In genomic region chr9:40708448-40709140, GRCm38 (mm10) we compare ENCODE assay signal across 13 mouse cellular contexts. TPM values are rescaled to one million over a fixed set of nuclear protein-coding genes. Genes with fewer than 3 reads are reported as not detected.
DNase-seq lines count a peak whose midpoint lies in the region; ATAC-seq and TF ChIP-seq lines count a peak whose summit lies in the region.
"Had no signal": no experiment of that assay in that cellular context is flagged by ENCODE, and none has a peak within 500 bp of the region (broad histone marks: within the 10 kb centered on the region; RNA-seq: fewer than 3 reads in every experiment).

No protein-coding gene starts in this region.

- WGBS in forebrain, embryonic 13.5 days, result 36% methylated on average over 12 of the region's 12 CpGs
- WGBS in midbrain, embryonic 12.5 days, result 24% methylated on average over 12 of the region's 12 CpGs

- H3K36me3 ChIP-seq in forebrain, embryonic 13.5 days (ENCODE audit: poor library complexity, severe bottlenecking), result no peaks in the 10 kb centered on the region
- H3K36me3 ChIP-seq in midbrain, embryonic 12.5 days, result no peaks in the 10 kb centered on the region

- TF ChIP-seq CTCF in brain, embryonic 14.5 days (IDR thresholded peaks at IDR 0.05; ENCODE audit: borderline replicate concordance, extremely low read depth, insufficient read depth, insufficient read length), result no peak

- H3K9ac ChIP-seq in forebrain, embryonic 13.5 days, result peak overlapping the region; percentile 27
- H3K9ac ChIP-seq in midbrain, embryonic 12.5 days (replicated peaks), result no peak overlapping the region

- no peak overlapping the region for H3K4me3 ChIP-seq in forebrain, embryonic 13.5 days
- H3K4me3 ChIP-seq in midbrain, embryonic 12.5 days, result no peak overlapping the region
- H3K4me3 ChIP-seq: layer of hippocampus, adult 2 months; megakaryocyte, embryonic 14.5 days had no signal

- intact Hi-C loops in gastrocnemius, postnatal 14 days (cut with DNase I; ENCODE audit: low total_unique reads), result no loop called here

- H3K27ac ChIP-seq in forebrain, embryonic 13.5 days, result peak overlapping the region; percentile 76
- peak overlapping the region; percentile 58 for H3K27ac ChIP-seq in midbrain, embryonic 12.5 days (replicated peaks)
- H3K27ac ChIP-seq: layer of hippocampus, adult 2 months had no signal

- no peaks in the 10 kb centered on the region for H3K9me3 ChIP-seq in forebrain, embryonic 13.5 days (replicated peaks)
- no peaks in the 10 kb centered on the region for H3K9me3 ChIP-seq in midbrain, embryonic 12.5 days
- H3K9me3 ChIP-seq: megakaryocyte, embryonic 14.5 days had no signal

- peaks cover 19% of the 10 kb centered on the region for H3K4me1 ChIP-seq in forebrain, embryonic 13.5 days
- H3K4me1 ChIP-seq in midbrain, embryonic 12.5 days, result peaks cover 21% of the 10 kb centered on the region
- H3K4me1 ChIP-seq: megakaryocyte, embryonic 14.5 days had no signal

- peak; percentile 41 for DNase-seq in gastrocnemius, postnatal 14 days
- DNase-seq in gastrocnemius, adult 18-20 months (ENCODE audit: low spot score), result no peak
- peak; percentile 85 for DNase-seq in brain, embryonic 14.5 days (ENCODE audit: low read depth)
- no peak for DNase-seq in natural killer cell, adult 2 months (ENCODE audit: low spot score in 2 of 2)
- no peak for DNase-seq in left cerebral cortex, adult 9 months (ENCODE audit: low spot score in 2 of 2)
- no peak for DNase-seq in frontal cortex, postnatal 14 days (ENCODE audit: low spot score in 2 of 2)

- H3K27me3 ChIP-seq in forebrain, embryonic 13.5 days, result no peaks in the 10 kb centered on the region
- no peaks in the 10 kb centered on the region for H3K27me3 ChIP-seq in midbrain, embryonic 12.5 days

- peak overlapping the region; percentile 2; the same call in 1 of the 2 replicates for H3K4me2 ChIP-seq in forebrain, embryonic 13.5 days
- H3K4me2 ChIP-seq in midbrain, embryonic 12.5 days (replicated peaks), result no peak overlapping the region
- H3K4me2 ChIP-seq: liver, embryonic 11.5 days had no signal

- peak; percentile 62 for ATAC-seq in forebrain, embryonic 13.5 days
- peak; percentile 64 for ATAC-seq in midbrain, embryonic 12.5 days (ENCODE audit: low FRiP score, low read depth)

- TF ChIP-seq POLR2A in brain, embryonic 14.5 days (IDR thresholded peaks at IDR 0.05; ENCODE audit: borderline replicate concordance, extremely low read depth, insufficient read depth, insufficient read length, poor library complexity, severe bottlenecking), result no peak

RNA-seq across cellular contexts. Expression of gene Clmp, which starts 22.8 kb away (rescaled TPM):
- 1 to 10 TPM; 7.5 to 8.2 TPM for total RNA-seq in gastrocnemius, postnatal 14 days (2021)
- 1 to 10 TPM; 3.7 to 5.6 TPM for total RNA-seq in gastrocnemius, adult 18-20 months (2021)
- polyA plus RNA-seq in brain, embryonic 14.5 days (2012; rRNA removed), result 31.6 and 48.4 TPM in 2 replicates
- 26.3 and 32.4 TPM in 2 replicates for polyA plus RNA-seq in forebrain, embryonic 13.5 days (2015; fragmentation: Nextera tagmentation; extraction: Ambion mirVana)
- 40.8 and 47.4 TPM in 2 replicates for polyA plus RNA-seq in midbrain, embryonic 12.5 days (2016; fragmentation: Nextera tagmentation; extraction: Ambion mirVana)

RNA-seq across cellular contexts. Expression of gene Gm21915, which starts 38.2 kb away (rescaled TPM):
- not detected for total RNA-seq in gastrocnemius, postnatal 14 days (2021)
- total RNA-seq in gastrocnemius, adult 18-20 months (2021), result not detected
- not detected in 2 replicates for polyA plus RNA-seq in brain, embryonic 14.5 days (2012; rRNA removed)
- not detected in 2 replicates for polyA plus RNA-seq in forebrain, embryonic 13.5 days (2015; fragmentation: Nextera tagmentation; extraction: Ambion mirVana)
- not detected in 2 replicates for polyA plus RNA-seq in midbrain, embryonic 12.5 days (2016; fragmentation: Nextera tagmentation; extraction: Ambion mirVana)
- total RNA-seq: layer of hippocampus, adult 2 months had no signal
- polyA plus RNA-seq: heart, embryonic 16.5 days; liver, embryonic 11.5 days; thymus, postnatal 0 days had no signal

Comparison
In these comparisons a context has a peak if more than half of its experiments do, and no peak if none do; other contexts are left out.
1. DNase-seq: peak in gastrocnemius, postnatal 14 days (single experiment) and brain, embryonic 14.5 days (single experiment); none in gastrocnemius, adult 18-20 months (single experiment), natural killer cell, adult 2 months (0 of 2), left cerebral cortex, adult 9 months (0 of 2) and frontal cortex, postnatal 14 days (0 of 2).